Mouse (Mus musculus): ENCODE measurements at regions not wholly inside any gene's neighbourhood (a gene's known extent, or its start where the extent isn't known, plus 50 kb on each side); places are given as distances from the start of the nearest gene placed in this dataset.

GRCm38 (mm10) chr11:95198196-95198595, 52.1 kb upstream of the Dlx4 start:
- no peak for DNase-seq

DNA sequence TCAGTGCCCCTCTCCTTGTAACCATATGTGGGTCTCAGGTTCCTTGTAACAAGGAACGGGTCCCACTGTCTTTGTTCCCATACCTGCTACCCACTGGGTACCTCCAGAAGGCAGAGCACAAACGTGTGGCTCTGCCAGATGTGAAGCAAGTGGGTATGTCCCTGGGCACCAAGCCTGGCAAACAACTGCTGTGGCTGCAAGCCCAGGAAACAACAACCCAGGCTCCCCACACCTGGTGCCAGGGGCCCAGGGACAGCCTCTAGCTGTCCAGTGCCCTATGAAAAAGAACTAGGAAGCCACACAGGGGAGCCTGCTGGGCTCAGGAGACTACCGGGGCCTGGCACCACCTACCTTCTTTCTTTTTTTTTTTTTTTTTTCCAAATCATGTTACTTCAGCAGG, 54.9 kb upstream of the Dlx4 start:
- DNase-seq, result no peak

- peak; percentile 37 for DNase-seq
Observed at GRCm38 (mm10) chr11:95210185-95211030, 50.9 kb upstream of the Tac4 start.

GRCm38 (mm10) chr11:95211031-95211425, 50.3 kb upstream of the Tac4 start:
- DNase-seq, result no peak

Measured in heart, postnatal 4 days (tissue).